Mouse (Mus musculus) liver, adult 2 months (tissue): ENCODE measurements around the gene Grtp1. TPM values are rescaled to one million over a fixed set of nuclear protein-coding genes. Genes with fewer than 3 reads are reported as not detected.

Source experiments
- DNase-seq: peaks from one replicate; pipeline ENCODE4 v3.0.0-alpha.2; 2011; ENCODE audit warnings: low read depth, low spot score; ENCODE audit errors: extremely low read depth
- H3K27ac ChIP-seq: fragments of 200-500 bp; replicated peaks from 2 replicates; pipeline ENCODE4 v1.5.1; 2012; ENCODE audit warnings: low read depth, mild to moderate bottlenecking, control low read depth, inconsistent platforms, low read length; ENCODE audit not compliant: insufficient read depth
- H3K27me3 ChIP-seq: fragments of 200-500 bp; 2 replicates; pipeline ENCODE4 v1.6.1; 2012; ENCODE audit warnings: mild to moderate bottlenecking, moderate library complexity, low read length, inconsistent platforms; ENCODE audit not compliant: control insufficient read depth, insufficient read depth
- H3K36me3 ChIP-seq: fragments of 200-500 bp; 2 replicates; pipeline ENCODE4 v1.6.1; 2012; ENCODE audit warnings: low read length, inconsistent platforms; ENCODE audit not compliant: control insufficient read depth, insufficient read depth
- H3K4me1 ChIP-seq: fragments of 200-500 bp; 2 replicates; pipeline ENCODE4 v1.6.1; 2011; ENCODE audit warnings: low read length; ENCODE audit not compliant: control insufficient read depth, insufficient read depth
- H3K4me3 ChIP-seq: fragments of 200-500 bp; 2 replicates; pipeline ENCODE4 v1.5.1; 2011; ENCODE audit warnings: low read depth, mild to moderate bottlenecking, control low read depth, low read length, moderate library complexity; ENCODE audit not compliant: insufficient read depth
- H3K79me2 ChIP-seq: fragments of 200-500 bp; 2 replicates; pipeline ENCODE4 v1.6.1; 2012; ENCODE audit warnings: inconsistent platforms, mild to moderate bottlenecking, low read length, moderate library complexity; ENCODE audit not compliant: control insufficient read depth, insufficient read depth
- H3K9ac ChIP-seq: fragments of 200-500 bp; 2 replicates; pipeline ENCODE4 v1.6.1; 2012; ENCODE audit warnings: low read depth, mild to moderate bottlenecking, control low read depth, inconsistent platforms, low read length
- CTCF ChIP-seq: fragments of 200-500 bp; IDR thresholded peaks from 2 replicates; pipeline ENCODE4 v1.5.1; 2011; ENCODE audit warnings: low read depth, low read length, control low read depth
- POLR2A ChIP-seq: fragments of 200-500 bp; IDR thresholded peaks from 2 replicates; pipeline ENCODE4 v1.6.1; 2011; ENCODE audit warnings: low read length, control low read depth; ENCODE audit not compliant: insufficient read depth; ENCODE audit errors: extremely low read depth
- WGBS: fragments of 180-500 bp; shearing (Covaris S2); methylation state at CpG from one replicate; pipeline ENCODE4 v1.1.7; 2018; 5-methylcytosine and 5-hydroxymethylcytosine counted together
- polyA plus RNA-seq: library from polyadenylated mRNA; depleted of rRNA; stranded (reverse); fragments of >200 nt; gene quantifications from 2 replicates; pipeline ENCODE4 v1.2.3, GENCODE M21; 2012; rRNA removed
- total RNA-seq: library from RNA; depleted of rRNA; stranded (reverse); fragments of >200 nt; gene quantifications from 2 replicates; pipeline ENCODE4 v1.2.3, GENCODE M21; 2014; rRNA removed

Grtp1 gene
- total RNA-seq = 25.3 and 25.5 TPM in 2 replicates
- 28.3 and 30.3 TPM in 2 replicates for polyA plus RNA-seq

DNA sequence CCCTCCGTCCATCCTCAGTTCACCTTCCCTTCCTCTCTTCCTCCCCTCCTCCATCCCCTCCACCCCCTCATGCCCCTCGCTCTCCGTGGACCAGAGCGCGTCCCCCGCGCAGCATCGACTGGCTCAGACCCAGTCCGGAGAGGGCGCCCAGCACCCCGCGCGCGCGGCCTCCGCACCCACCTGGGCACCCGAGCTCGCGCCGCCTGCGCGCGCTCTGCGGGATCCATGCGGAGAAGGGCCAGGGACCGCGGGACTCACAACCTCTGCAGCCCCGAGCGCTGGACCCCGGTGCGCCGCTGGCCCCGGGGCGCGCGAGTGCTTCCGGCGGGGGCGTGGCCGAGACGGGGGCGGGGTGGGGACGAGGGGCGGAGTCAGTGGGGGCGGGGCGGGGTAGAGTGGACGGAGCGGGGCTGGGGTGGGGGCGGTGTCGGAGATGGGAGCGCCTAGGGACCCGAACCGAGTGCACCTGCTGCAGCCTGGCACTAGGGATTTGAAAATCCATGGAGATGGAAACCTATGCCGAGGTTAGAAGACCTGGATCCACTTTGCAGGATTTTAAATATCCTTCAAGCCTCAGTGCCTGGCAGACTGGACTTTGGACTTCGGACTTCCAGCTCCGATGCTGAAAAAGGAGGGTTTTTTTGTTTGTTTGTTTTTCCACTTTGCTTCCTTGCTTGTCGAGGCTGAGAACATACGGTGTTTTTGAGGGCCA is at the start of gene Grtp1:
TSS of gene Grtp1 (minus strand) at position 320 of the 712 bp plus-strand sequence.
- WGBS = 2% methylated on average over 53 of the region's 58 CpGs
- no peaks in the 10 kb centered on the region for H3K27me3 ChIP-seq
- peaks cover 7% of the 10 kb centered on the region; the same call in 1 of the 2 replicates for H3K79me2 ChIP-seq
- peak within 1 kb of the TSS; percentile 99 for H3K27ac ChIP-seq
- peaks cover 4% of the 10 kb centered on the region; the same call in 1 of the 2 replicates for H3K4me1 ChIP-seq
- peak within 1 kb of the TSS; percentile 87 for H3K4me3 ChIP-seq
- peak within 1 kb of the TSS; percentile 92 for H3K9ac ChIP-seq
- peak; percentile 91 for DNase-seq
- TF ChIP-seq CTCF (no peak), POLR2A (no peak; the same call in 1 of the 2 replicates)
- no peaks in the 10 kb centered on the region; the same call in 1 of the 2 replicates for H3K36me3 ChIP-seq

- DNase-seq = no peak
- no peak overlapping the region for H3K9ac ChIP-seq
- WGBS = 86% methylated on average over 11 of the region's 11 CpGs
- H3K27me3 ChIP-seq = no peaks in the 10 kb centered on the region
- H3K4me1 ChIP-seq = peaks cover 8% of the 10 kb centered on the region; the same call in 1 of the 2 replicates
- no peak overlapping the region for H3K27ac ChIP-seq
- H3K36me3 ChIP-seq = no peaks in the 10 kb centered on the region
- TF ChIP-seq CTCF (no peak), POLR2A (no peak)
- no peaks in the 10 kb centered on the region for H3K79me2 ChIP-seq
- no peak overlapping the region for H3K4me3 ChIP-seq
Observed at GRCm38 (mm10) chr8:13244343-13244880, 44.0 kb upstream of the Grtp1 start.

- Histone ChIP-seq H3K9ac (no peak overlapping the region), H3K27ac (no peak overlapping the region), H3K4me1 (peaks cover 8% of the 10 kb centered on the region; the same call in 1 of the 2 replicates), H3K27me3 (no peaks in the 10 kb centered on the region), H3K4me3 (no peak overlapping the region), H3K36me3 (no peaks in the 10 kb centered on the region), H3K79me2 (no peaks in the 10 kb centered on the region)
- no peak for DNase-seq
- 94% methylated on average over 10 of the region's 10 CpGs for WGBS
- no peak for TF ChIP-seq CTCF
- no peak for TF ChIP-seq POLR2A
Observed at GRCm38 (mm10) chr8:13242985-13243870, 42.8 kb upstream of the Grtp1 start.

GRCm38 (mm10) chr8:13240691-13241090 is 40.3 kb upstream of the Grtp1 start:
- Histone ChIP-seq H3K79me2 (no peaks in the 10 kb centered on the region), H3K9ac (0 out of 2 replicates have a peak overlapping the region, but pooled peaks have one; percentile 20), H3K4me1 (peaks cover 8% of the 10 kb centered on the region; the same call in 1 of the 2 replicates), H3K4me3 (no peak overlapping the region), H3K27me3 (no peaks in the 10 kb centered on the region), H3K27ac (peak overlapping the region; percentile 23; the same call in 1 of the 2 replicates), H3K36me3 (no peaks in the 10 kb centered on the region)
- peak; percentile 97 for DNase-seq
- TF ChIP-seq POLR2A (no peak), CTCF (no peak)
- WGBS = 20% methylated on average over 7 of the region's 7 CpGs

DNA sequence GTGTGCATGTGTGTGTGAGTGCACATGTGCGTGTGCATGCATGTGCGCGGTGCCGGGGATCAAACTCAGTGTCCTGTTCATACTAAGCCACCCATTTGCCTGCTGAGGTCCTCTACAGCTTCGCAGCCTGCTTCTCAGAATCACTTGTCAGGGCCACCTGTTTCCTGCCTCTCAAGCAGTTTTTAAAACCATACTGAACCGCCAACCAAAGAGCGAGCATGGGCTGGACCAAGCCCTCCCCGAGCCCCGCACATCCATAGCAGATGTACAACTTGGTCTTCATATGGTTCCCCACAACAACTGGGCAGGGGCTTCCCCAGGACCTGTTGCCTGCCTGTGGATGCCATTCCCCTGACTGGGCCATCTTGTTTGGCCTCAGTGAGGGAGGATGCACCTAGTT is 39.6 kb upstream of the Grtp1 start:
- 92% methylated on average over 9 of the region's 9 CpGs for WGBS
- Histone ChIP-seq H3K4me1 (peaks cover 8% of the 10 kb centered on the region; the same call in 1 of the 2 replicates), H3K27ac (no peak overlapping the region), H3K4me3 (no peak overlapping the region), H3K9ac (no peak overlapping the region), H3K27me3 (no peaks in the 10 kb centered on the region), H3K36me3 (no peaks in the 10 kb centered on the region), H3K79me2 (no peaks in the 10 kb centered on the region)
- no peak for DNase-seq
- TF ChIP-seq CTCF = no peak
- TF ChIP-seq POLR2A = no peak
